Mouse (Mus musculus): ENCODE data around the gene Sowahb.

The Sowahb gene

DNA sequence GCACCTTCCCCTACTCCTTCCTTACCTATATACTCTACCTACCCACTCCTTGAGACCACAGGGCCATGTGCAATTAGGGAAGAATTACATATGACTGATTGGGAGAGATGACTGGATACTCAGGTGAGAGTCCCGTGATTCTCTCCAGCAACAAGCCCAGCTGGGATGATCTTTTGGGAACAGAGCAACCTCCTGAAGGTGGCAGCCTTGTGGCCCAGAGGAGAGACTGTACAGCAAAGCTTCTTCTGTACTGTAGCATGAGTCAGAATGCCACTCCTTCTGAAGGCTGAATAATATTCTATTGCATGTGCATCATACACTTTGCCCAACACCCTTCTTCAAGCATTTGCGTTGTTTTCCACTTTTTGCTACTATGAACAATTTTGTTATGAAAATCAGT is 42.2 kb downstream of the Sowahb start:
- no peak for DNase-seq (ENCODE audit: low spot score in 2 of 2)

DNA sequence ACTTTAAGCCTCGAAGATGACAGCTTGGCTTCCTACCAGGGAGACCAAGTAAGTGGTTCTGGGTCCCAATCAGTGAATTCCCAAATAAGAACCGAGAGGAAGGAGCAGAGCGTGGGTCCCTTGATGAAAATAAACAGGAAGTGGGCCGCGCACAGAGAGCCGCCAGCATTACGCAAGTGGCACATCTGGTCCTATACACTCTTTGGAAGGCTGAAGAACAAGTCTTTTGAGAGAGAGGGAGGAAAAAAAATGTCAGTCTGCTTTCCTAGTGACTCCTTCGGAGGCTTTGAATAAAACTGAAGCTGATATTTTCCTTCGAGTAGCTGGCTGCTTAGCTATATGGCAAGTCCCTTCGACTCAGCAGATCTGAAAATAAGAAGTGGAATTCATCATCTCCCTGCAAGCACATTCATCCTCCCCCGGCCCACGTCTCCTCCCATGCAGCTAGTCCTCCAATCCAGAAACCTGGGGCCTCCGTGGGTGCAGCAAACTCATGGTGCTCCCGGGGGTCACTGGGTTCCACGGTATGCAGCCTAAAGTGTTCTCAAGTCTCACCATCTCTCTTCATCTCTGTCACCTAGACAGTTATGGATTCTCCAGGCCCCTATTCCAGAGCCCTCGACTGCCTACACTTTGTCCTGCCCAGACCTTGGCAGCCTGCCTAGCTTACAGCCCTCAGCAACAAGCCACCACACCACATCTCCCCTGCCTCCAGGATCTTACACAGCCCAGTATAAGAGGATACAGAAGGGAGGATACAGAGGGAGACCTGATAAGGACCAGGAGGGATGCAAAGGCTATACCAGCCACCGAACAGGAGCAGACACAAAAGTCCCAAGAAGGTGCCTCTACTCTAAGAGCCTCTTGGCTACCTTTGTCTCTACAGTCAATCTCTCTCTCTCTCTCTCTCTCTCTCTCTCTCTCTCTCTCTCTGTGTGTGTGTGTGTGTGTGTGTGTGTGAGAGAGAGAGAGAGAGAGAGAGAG is 43.8 kb downstream of the Sowahb start:
- no peak for DNase-seq (ENCODE audit: low spot score in 2 of 2)

DNA sequence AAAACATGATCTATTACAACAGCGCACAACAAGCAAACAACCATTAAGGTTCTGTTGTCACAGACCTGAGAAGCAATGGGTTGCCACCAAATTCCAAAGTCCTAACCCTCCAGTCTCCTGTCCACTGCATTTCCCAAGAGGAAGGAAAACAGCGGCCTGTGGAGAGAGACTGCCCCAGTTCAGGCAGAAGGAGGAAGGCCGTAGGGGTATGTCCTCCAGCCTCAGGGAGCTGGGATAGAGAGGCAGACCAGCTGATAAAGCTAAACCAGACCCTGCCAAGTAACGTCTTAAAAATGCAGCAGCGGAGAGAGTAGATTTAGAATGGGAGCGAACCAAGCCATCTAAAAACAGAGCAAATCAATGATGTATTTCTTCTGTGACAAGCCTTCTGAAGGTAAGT is 44.8 kb downstream of the Sowahb start:
- DNase-seq (ENCODE audit: low spot score in 2 of 2), result no peak

DNA sequence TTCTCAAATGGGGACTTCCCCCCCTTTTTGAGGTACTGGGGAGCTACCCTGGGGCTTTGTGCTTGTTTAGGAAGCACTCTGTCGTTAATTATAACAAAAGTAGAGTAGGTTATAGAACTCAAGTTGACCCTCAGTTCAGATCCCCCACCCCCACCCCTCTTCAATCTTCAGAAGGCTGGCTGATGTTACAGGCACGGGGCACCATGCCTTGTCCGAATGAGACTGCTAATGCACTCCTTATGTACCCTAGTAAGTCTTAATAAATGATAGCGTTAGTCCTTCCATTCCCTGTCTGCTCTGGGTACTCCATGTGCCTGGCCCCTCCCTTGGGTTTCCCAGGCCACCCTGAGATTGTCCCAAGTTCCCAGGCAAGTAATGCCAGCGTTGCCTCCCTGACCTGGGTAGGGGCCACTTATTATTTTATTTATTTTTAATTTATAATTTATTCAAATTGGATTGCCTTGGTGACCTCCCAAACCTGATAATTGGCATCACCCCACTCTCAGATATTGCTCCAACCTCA is 46.3 kb downstream of the Sowahb start:
- DNase-seq (ENCODE audit: low spot score in 2 of 2), result no peak

DNA sequence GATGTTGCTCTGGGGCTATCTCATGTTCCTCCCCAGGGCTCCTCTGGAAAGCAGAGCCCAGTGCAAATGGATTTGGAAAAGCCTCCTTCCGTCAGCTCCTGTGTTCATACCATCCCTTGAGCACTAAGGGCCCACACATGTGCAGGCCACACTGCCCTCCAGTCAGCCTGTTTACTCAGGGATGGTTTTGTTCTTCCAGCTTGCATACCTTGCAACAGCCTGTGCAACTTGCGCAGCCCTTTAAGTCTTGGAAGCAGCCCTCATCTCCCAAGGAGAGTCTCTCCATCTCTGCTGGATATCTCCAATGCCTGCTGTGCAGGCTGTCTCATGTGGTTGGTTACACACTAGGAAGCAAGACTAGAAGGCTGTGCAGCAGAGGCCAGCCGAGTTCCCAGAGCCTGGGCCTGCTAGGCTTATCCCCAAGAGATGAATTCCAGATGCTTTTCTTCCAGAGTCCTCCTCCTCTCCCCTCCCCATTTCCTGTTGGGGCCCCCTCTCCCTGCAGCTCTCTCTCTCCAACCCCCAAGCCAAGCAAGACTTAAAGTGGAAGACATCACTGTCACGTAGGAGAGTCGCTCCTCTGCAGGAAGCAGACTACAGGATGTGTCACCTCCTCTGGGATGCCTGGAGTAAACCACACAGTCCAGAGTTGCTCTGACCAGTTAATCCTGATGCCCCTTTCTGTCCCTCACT is 47.2 kb downstream of the Sowahb start:
- DNase-seq (ENCODE audit: low spot score in 2 of 2), result no peak

DNA sequence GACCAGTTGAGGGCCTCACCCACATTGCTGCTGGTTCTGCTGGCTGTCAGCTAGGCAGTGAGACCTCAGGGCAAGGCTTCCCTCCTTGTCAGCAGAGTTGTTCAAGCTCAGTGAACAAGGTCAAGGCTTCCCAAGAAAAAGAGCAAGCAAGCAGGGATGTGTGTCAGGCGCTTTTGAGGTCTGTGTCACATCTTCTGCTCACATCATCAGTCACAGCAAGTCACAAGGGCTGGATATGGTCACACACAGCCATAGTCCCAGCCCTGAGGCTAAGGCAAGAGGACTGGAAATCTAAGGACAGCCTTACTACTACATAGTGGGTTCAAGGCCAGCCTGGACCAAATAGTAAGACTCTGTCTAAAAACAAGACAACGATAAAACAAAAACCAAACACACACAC is 50.0 kb downstream of the Sowahb start:
- no peak for DNase-seq (ENCODE audit: low spot score in 2 of 2)

DNA sequence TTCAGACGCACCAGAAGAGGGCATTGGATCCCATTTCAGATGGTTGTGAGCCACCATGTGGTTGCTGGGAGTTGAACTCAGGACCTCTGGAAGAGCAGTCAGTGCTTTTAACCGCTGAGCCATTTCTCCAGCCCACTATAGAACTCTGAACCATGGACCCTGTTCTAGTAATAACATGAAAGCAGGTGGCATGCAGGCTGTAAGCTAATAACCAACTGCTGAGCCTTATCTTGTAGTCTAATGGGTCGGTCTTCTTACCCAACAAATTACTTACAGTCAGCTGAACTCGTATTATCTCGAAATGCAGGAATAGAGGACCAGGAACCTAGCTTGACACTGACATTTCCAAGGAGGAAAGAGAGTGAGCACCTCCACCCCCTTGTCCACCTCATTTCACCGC is 50.5 kb downstream of the Sowahb start:
- no peak for DNase-seq (ENCODE audit: low spot score in 2 of 2)

DNA sequence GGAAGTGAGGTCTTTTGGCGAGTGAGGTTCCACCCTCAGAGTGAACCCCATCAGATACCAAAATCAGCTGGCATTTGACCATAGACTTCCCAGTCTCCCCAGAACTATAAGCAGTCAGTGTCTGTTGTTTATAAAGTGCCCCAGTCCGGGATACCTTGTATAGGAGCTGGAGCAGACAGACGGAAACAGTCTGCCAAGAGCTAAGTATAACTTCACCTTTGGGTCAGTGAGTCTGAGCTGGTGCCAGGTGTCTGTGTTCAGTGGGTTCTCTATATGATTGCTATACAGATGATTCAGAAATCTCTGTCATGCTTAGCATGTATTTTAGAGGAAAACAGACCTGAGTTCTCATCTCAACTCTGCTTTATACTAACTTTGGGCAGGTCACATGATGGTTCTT is 52.7 kb downstream of the Sowahb start:
- DNase-seq (ENCODE audit: low spot score in 2 of 2), result no peak
